Mouse (Mus musculus) heart, adult 2 months (tissue): ENCODE measurements around the gene Higd1a. TPM values are rescaled to one million over a fixed set of nuclear protein-coding genes. Genes with fewer than 3 reads are reported as not detected.

Experiments used
- DNase-seq, 2 experiments: peaks; one replicate each; pipeline ENCODE4 v3.0.0; 2021
- H3K27ac ChIP-seq: fragments of 200-600 bp; 2 replicates; pipeline ENCODE4 v1.8.1; 2022
- H3K27me3 ChIP-seq: fragments of 200-500 bp; 2 replicates; pipeline ENCODE4 v1.6.1; 2012; ENCODE audit warnings: mild to moderate bottlenecking, low read length, inconsistent platforms, mixed read lengths; ENCODE audit not compliant: control insufficient read depth, insufficient read depth
- H3K36me3 ChIP-seq: fragments of 200-500 bp; 2 replicates; pipeline ENCODE4 v1.6.1; 2012; ENCODE audit warnings: low read length, inconsistent platforms; ENCODE audit not compliant: control insufficient read depth, insufficient read depth
- H3K4me1 ChIP-seq: fragments of 200-500 bp; 2 replicates; pipeline ENCODE4 v1.6.1; 2011; ENCODE audit warnings: low read length; ENCODE audit not compliant: control insufficient read depth, insufficient read depth
- H3K4me3 ChIP-seq: fragments of 200-600 bp; 2 replicates; pipeline ENCODE4 v1.8.1; 2022
- H3K79me2 ChIP-seq: fragments of 200-500 bp; replicated peaks from 2 replicates; pipeline ENCODE4 v1.6.1; 2012; ENCODE audit warnings: mild to moderate bottlenecking, inconsistent platforms, low read length, moderate library complexity, mixed read lengths; ENCODE audit not compliant: control insufficient read depth, insufficient read depth
- H3K9ac ChIP-seq: fragments of 200-500 bp; 2 replicates; pipeline ENCODE4 v1.6.1; 2012; ENCODE audit warnings: low read depth, mild to moderate bottlenecking, control low read depth, inconsistent platforms, low read length, mixed read lengths
- CTCF ChIP-seq: fragments of 200-600 bp; IDR thresholded peaks from 2 replicates; pipeline ENCODE4 v1.8.1; 2022; ENCODE audit warnings: antibody characterized with exemption, mild to moderate bottlenecking, moderate library complexity
- EP300 ChIP-seq: fragments of 200-500 bp; IDR thresholded peaks from 2 replicates; pipeline ENCODE4 v1.6.1; 2011; ENCODE audit warnings: low read depth, low read length, control low read depth; ENCODE audit not compliant: insufficient read depth
- POLR2A ChIP-seq: fragments of 200-500 bp; IDR thresholded peaks from 2 replicates; pipeline ENCODE4 v1.6.1; 2011; ENCODE audit warnings: mild to moderate bottlenecking, low read depth, low read length, control low read depth; ENCODE audit not compliant: insufficient read depth
- WGBS: fragments of 180-500 bp; shearing (Covaris S2); methylation state at CpG from one replicate; pipeline ENCODE4 v1.1.7; 2018; 5-methylcytosine and 5-hydroxymethylcytosine counted together
- intact Hi-C: fragments of 180-260 bp; cut with DNase I; formaldehyde crosslinking; loops from one replicate; pipeline ENCODE4 v1.15.1; 2025
- polyA plus RNA-seq: library from polyadenylated mRNA; depleted of rRNA; stranded (reverse); fragments of >200 nt; gene quantifications from 2 replicates; pipeline ENCODE4 v1.2.3, GENCODE M21; 2012
- total RNA-seq, 2 experiments: library from RNA; stranded (reverse); gene quantifications; 2 replicates each; pipeline ENCODE4 v1.2.3; 2021

The Higd1a gene
- total and polyA plus RNA-seq, 3 experiments: 71.7 to 199 (median 198) TPM

- Histone ChIP-seq H3K79me2 (no peaks in the 10 kb centered on the region), H3K27ac (no peak overlapping the region), H3K4me1 (no peaks in the 10 kb centered on the region; the same call in 1 of the 2 replicates), H3K36me3 (no peaks in the 10 kb centered on the region), H3K9ac (no peak overlapping the region), H3K4me3 (no peak overlapping the region), H3K27me3 (no peaks in the 10 kb centered on the region)
- no peak for DNase-seq
- no peak for TF ChIP-seq CTCF
- intact Hi-C loops: no loop called here
These were observed 15.4 kb upstream of the Higd1a start for GRCm38 (mm10) chr9:121873578-121873977.

GRCm38 (mm10) chr9:121872062-121872683 is 14.0 kb upstream of the Higd1a start:
- H3K4me3 ChIP-seq: no peak overlapping the region
- no peak for DNase-seq
- H3K4me1 ChIP-seq: no peaks in the 10 kb centered on the region; the same call in 1 of the 2 replicates
- intact Hi-C loops: no loop called here
- 82% methylated on average over 2 of the region's 2 CpGs for WGBS
- TF ChIP-seq CTCF (no peak), EP300 (no peak), POLR2A (no peak)
- no peak overlapping the region for H3K27ac ChIP-seq
- no peaks in the 10 kb centered on the region for H3K27me3 ChIP-seq
- no peaks in the 10 kb centered on the region for H3K36me3 ChIP-seq
- H3K79me2 ChIP-seq: no peaks in the 10 kb centered on the region
- no peak overlapping the region for H3K9ac ChIP-seq

- no peak overlapping the region for H3K27ac ChIP-seq
- 79% methylated on average over 4 of the region's 4 CpGs for WGBS
These were observed 11.9 kb upstream of the Higd1a start for GRCm38 (mm10) chr9:121869973-121870515.

GRCm38 (mm10) chr9:121869432-121869831 is 11.3 kb upstream of the Higd1a start:
- Histone ChIP-seq H3K36me3 (no peaks in the 10 kb centered on the region), H3K27ac (no peak overlapping the region), H3K4me1 (no peaks in the 10 kb centered on the region; the same call in 1 of the 2 replicates), H3K27me3 (no peaks in the 10 kb centered on the region), H3K4me3 (no peak overlapping the region), H3K79me2 (no peaks in the 10 kb centered on the region), H3K9ac (no peak overlapping the region)
- WGBS: 85% methylated on average over 5 of the region's 5 CpGs
- DNase-seq: no peak
- TF ChIP-seq CTCF (no peak), EP300 (no peak), POLR2A (no peak)
- intact Hi-C loops: no loop called here

More at GRCm38 (mm10) chr9:121869973-121870515, 11.9 kb upstream of the Higd1a start:
- H3K4me3 ChIP-seq: no peak overlapping the region
- no peaks in the 10 kb centered on the region for H3K27me3 ChIP-seq
- TF ChIP-seq CTCF (no peak), POLR2A (no peak), EP300 (no peak)
- no peak for DNase-seq
- no peaks in the 10 kb centered on the region for H3K36me3 ChIP-seq
- no peaks in the 10 kb centered on the region for H3K79me2 ChIP-seq
- intact Hi-C loops: no loop called here
- H3K4me1 ChIP-seq: no peaks in the 10 kb centered on the region; the same call in 1 of the 2 replicates
- no peak overlapping the region for H3K9ac ChIP-seq

- no peak overlapping the region for H3K9ac ChIP-seq
- no peak overlapping the region for H3K27ac ChIP-seq
- no peak for DNase-seq
- intact Hi-C loops: no loop called here
- TF ChIP-seq EP300 (no peak), POLR2A (no peak), CTCF (no peak)
- 80% methylated on average over 6 of the region's 6 CpGs for WGBS
- H3K4me1 ChIP-seq: no peaks in the 10 kb centered on the region; the same call in 1 of the 2 replicates
- H3K79me2 ChIP-seq: no peaks in the 10 kb centered on the region
- no peak overlapping the region for H3K4me3 ChIP-seq
- H3K27me3 ChIP-seq: no peaks in the 10 kb centered on the region
- no peaks in the 10 kb centered on the region for H3K36me3 ChIP-seq
These were observed 10.1 kb upstream of the Higd1a start for GRCm38 (mm10) chr9:121868236-121868635.

GRCm38 (mm10) chr9:121867632-121868031 is 9.5 kb upstream of the Higd1a start:
- H3K27me3 ChIP-seq: no peaks in the 10 kb centered on the region
- no peak overlapping the region for H3K9ac ChIP-seq
- H3K79me2 ChIP-seq: no peaks in the 10 kb centered on the region
- 50% methylated on average over 6 of the region's 6 CpGs for WGBS
- DNase-seq: no peak
- TF ChIP-seq EP300: no peak
- TF ChIP-seq CTCF: no peak
- no peak for TF ChIP-seq POLR2A
- H3K4me1 ChIP-seq: no peaks in the 10 kb centered on the region; the same call in 1 of the 2 replicates
- no peak overlapping the region for H3K27ac ChIP-seq
- H3K36me3 ChIP-seq: no peaks in the 10 kb centered on the region
- intact Hi-C loops: no loop called here
- H3K4me3 ChIP-seq: no peak overlapping the region
